Mouse (Mus musculus): ENCODE results near the gene Dcaf5. TPM values are rescaled to one million over a fixed set of nuclear protein-coding genes. Genes with fewer than 3 reads are reported as not detected.

Gene Dcaf5
- polyA plus RNA-seq, 1 experiment = 17.2 TPM

GRCm38 (mm10) chr12:80435887-80436286, 514 bp downstream of the Dcaf5 start:
- H3K4me1 ChIP-seq (ENCODE audit: control insufficient read depth, insufficient read depth, low read length) = no peaks in the 10 kb centered on the region; the same call in 1 of the 2 replicates
- H3K4me3 ChIP-seq (ENCODE audit: insufficient read depth, low read depth, low read length) = peak overlapping the region; percentile 79
- no peaks in the 10 kb centered on the region for H3K36me3 ChIP-seq (ENCODE audit: control insufficient read depth, insufficient read depth, low read length)
- no peak for DNase-seq
- H3K27me3 ChIP-seq (replicated peaks; ENCODE audit: control insufficient read depth, insufficient read depth, low read length) = no peaks in the 10 kb centered on the region
- WGBS = 0% methylated on average over 6 of the region's 10 CpGs
- TF ChIP-seq CTCF (conservative IDR thresholded peaks at IDR 0.05; ENCODE audit: insufficient read depth, insufficient read length, low read depth, low read length) = no peak
- TF ChIP-seq POLR2A (IDR thresholded peaks at IDR 0.05; ENCODE audit: low read depth, low read length) = no peak
- peak overlapping the region; percentile 79 for H3K27ac ChIP-seq (ENCODE audit: insufficient read depth, low read depth, low read length)

DNA sequence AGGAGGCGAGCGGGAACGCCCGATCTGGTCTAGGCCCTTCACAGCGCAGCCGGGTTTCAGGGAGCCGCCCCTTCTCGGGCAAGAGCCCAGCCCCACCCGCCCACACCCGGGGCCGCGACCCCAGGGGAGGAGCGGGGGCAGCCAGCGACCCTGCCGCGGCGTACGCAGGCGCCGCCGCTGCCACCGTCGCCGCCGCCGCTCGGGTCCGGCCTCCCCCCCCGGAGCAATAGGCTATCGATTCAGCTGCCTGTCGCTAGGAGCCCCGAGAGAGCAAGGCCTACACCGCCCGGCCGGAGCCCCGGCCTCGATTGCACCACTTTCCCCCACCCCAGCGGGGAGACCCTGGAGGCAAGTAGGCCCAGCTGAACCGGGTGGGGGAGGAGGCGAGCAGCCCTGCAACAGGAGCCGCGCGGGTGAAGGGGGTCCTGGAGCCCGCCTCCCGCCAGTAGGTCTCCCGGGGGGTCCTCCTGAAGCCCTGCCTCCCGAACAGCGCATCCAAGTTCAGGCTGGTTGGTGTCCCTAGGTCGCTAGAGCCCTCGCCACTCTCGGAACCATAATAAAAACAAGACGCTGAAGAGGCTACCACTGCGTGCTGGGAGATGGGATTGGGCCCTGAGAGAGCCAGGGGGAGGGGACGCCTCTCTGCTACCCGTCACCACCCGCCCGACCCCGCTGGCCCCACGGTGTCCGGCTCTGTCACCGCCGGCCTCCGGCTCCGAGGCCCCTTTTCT, 1.3 kb downstream of the Dcaf5 start:
- Histone ChIP-seq H3K27me3 (replicated peaks; ENCODE audit: control insufficient read depth, insufficient read depth, low read length) (no peaks in the 10 kb centered on the region), H3K27ac (ENCODE audit: insufficient read depth, low read depth, low read length) (peak overlapping the region; percentile 73), H3K4me3 (ENCODE audit: insufficient read depth, low read depth, low read length) (peak overlapping the region; percentile 79), H3K4me1 (ENCODE audit: control insufficient read depth, insufficient read depth, low read length) (no peaks in the 10 kb centered on the region; the same call in 1 of the 2 replicates), H3K36me3 (ENCODE audit: control insufficient read depth, insufficient read depth, low read length) (no peaks in the 10 kb centered on the region)
- under 1% methylated on average over 62 of the region's 64 CpGs for WGBS
- TF ChIP-seq POLR2A (IDR thresholded peaks at IDR 0.05; ENCODE audit: low read depth, low read length) (no peak), CTCF (conservative IDR thresholded peaks at IDR 0.05; ENCODE audit: insufficient read depth, insufficient read length, low read depth, low read length) (no peak)
- DNase-seq = peak; percentile 71

DNA sequence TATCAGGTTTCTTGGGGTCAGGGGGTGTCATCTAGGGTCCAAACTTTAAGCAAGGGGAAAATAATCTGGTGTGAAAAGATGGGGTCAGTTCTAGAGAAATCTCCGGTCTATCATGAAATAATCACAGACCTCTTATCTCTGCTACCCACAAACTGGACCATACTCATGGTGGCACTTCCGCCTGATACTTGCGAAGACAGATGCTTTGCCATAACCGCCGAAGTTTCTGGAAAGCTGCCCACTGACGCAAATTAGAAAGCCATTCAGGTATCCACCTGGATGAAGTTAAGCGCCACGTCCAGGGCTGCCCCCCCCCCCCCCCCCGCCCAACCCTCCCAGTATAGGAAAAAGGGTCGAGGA, 1.8 kb downstream of the Dcaf5 start:
- Histone ChIP-seq H3K27ac (ENCODE audit: insufficient read depth, low read depth, low read length) (0 out of 2 replicates have a peak overlapping the region, but pooled peaks have one; percentile 16), H3K4me3 (ENCODE audit: insufficient read depth, low read depth, low read length) (peak overlapping the region; percentile 79), H3K27me3 (replicated peaks; ENCODE audit: control insufficient read depth, insufficient read depth, low read length) (no peaks in the 10 kb centered on the region), H3K36me3 (ENCODE audit: control insufficient read depth, insufficient read depth, low read length) (no peaks in the 10 kb centered on the region), H3K4me1 (ENCODE audit: control insufficient read depth, insufficient read depth, low read length) (no peaks in the 10 kb centered on the region; the same call in 1 of the 2 replicates)
- under 1% methylated on average over 10 of the region's 10 CpGs for WGBS
- DNase-seq = no peak
- TF ChIP-seq CTCF (conservative IDR thresholded peaks at IDR 0.05; ENCODE audit: insufficient read depth, insufficient read length, low read depth, low read length) (no peak), POLR2A (IDR thresholded peaks at IDR 0.05; ENCODE audit: low read depth, low read length) (no peak)

GRCm38 (mm10) chr12:80433266-80433665, 3.1 kb downstream of the Dcaf5 start:
- H3K4me3 ChIP-seq (ENCODE audit: insufficient read depth, low read depth, low read length) = no peak overlapping the region
- H3K27ac ChIP-seq (ENCODE audit: insufficient read depth, low read depth, low read length) = peak overlapping the region; percentile 3
- 45% methylated on average over 4 of the region's 4 CpGs for WGBS
- H3K27me3 ChIP-seq (replicated peaks; ENCODE audit: control insufficient read depth, insufficient read depth, low read length) = no peaks in the 10 kb centered on the region
- DNase-seq = peak; percentile 23
- no peak for TF ChIP-seq POLR2A (IDR thresholded peaks at IDR 0.05; ENCODE audit: low read depth, low read length)
- TF ChIP-seq CTCF (conservative IDR thresholded peaks at IDR 0.05; ENCODE audit: insufficient read depth, insufficient read length, low read depth, low read length) = no peak
- H3K4me1 ChIP-seq (ENCODE audit: control insufficient read depth, insufficient read depth, low read length) = no peaks in the 10 kb centered on the region; the same call in 1 of the 2 replicates
- no peaks in the 10 kb centered on the region for H3K36me3 ChIP-seq (ENCODE audit: control insufficient read depth, insufficient read depth, low read length)

- TF ChIP-seq CTCF (conservative IDR thresholded peaks at IDR 0.05; ENCODE audit: insufficient read depth, insufficient read length, low read depth, low read length) (no peak), POLR2A (IDR thresholded peaks at IDR 0.05; ENCODE audit: low read depth, low read length) (no peak)
- Histone ChIP-seq H3K4me1 (ENCODE audit: control insufficient read depth, insufficient read depth, low read length) (no peaks in the 10 kb centered on the region), H3K4me3 (ENCODE audit: insufficient read depth, low read depth, low read length) (no peak overlapping the region), H3K27ac (ENCODE audit: insufficient read depth, low read depth, low read length) (no peak overlapping the region), H3K36me3 (ENCODE audit: control insufficient read depth, insufficient read depth, low read length) (no peaks in the 10 kb centered on the region; the same call in 1 of the 2 replicates), H3K27me3 (replicated peaks; ENCODE audit: control insufficient read depth, insufficient read depth, low read length) (no peaks in the 10 kb centered on the region)
- no peak for DNase-seq
- WGBS = 78% methylated on average over 3 of the region's 3 CpGs
These were observed 8.7 kb downstream of the Dcaf5 start for GRCm38 (mm10) chr12:80427683-80428082.

GRCm38 (mm10) chr12:80415100-80415499, 21.3 kb downstream of the Dcaf5 start:
- H3K27me3 ChIP-seq (replicated peaks; ENCODE audit: control insufficient read depth, insufficient read depth, low read length) = no peaks in the 10 kb centered on the region

DNA sequence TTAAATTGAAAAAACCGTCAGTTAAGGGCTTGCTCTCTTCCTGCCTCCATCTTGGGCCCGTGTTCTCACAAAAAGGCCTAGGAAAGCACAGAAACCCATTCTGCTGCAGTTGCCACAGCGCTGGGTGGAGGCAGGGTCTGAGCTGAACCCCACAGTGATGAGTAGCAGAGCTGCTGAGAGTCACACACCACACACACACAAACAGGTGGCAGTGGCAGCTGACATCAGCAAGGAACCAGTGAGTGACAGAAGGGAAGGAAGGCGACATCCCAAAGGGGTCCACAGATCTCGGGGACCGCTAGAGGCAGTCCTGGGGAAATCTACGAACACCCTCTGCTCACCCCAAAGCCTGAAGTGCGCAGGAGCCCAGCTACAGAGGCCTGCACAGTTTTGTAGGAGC, 25.5 kb downstream of the Dcaf5 start:
- Histone ChIP-seq H3K27ac (ENCODE audit: insufficient read depth, low read depth, low read length) (no peak overlapping the region), H3K4me1 (ENCODE audit: control insufficient read depth, insufficient read depth, low read length) (no peaks in the 10 kb centered on the region), H3K36me3 (ENCODE audit: control insufficient read depth, insufficient read depth, low read length) (peaks cover 1% of the 10 kb centered on the region; the same call in 1 of the 2 replicates), H3K27me3 (replicated peaks; ENCODE audit: control insufficient read depth, insufficient read depth, low read length) (no peaks in the 10 kb centered on the region), H3K4me3 (ENCODE audit: insufficient read depth, low read depth, low read length) (no peak overlapping the region)
- 94% methylated on average over 8 of the region's 8 CpGs for WGBS
- no peak for TF ChIP-seq POLR2A (IDR thresholded peaks at IDR 0.05; ENCODE audit: low read depth, low read length)
- TF ChIP-seq CTCF (conservative IDR thresholded peaks at IDR 0.05; ENCODE audit: insufficient read depth, insufficient read length, low read depth, low read length) = no peak
- DNase-seq = no peak

More at GRCm38 (mm10) chr12:80415100-80415499, 21.3 kb downstream of the Dcaf5 start:
- 92% methylated on average over 2 of the region's 2 CpGs for WGBS
- Histone ChIP-seq H3K36me3 (ENCODE audit: control insufficient read depth, insufficient read depth, low read length) (0 out of 2 replicates have a peak, but pooled peaks cover 1% of the 10 kb centered on the region), H3K27ac (ENCODE audit: insufficient read depth, low read depth, low read length) (no peak overlapping the region), H3K4me3 (ENCODE audit: insufficient read depth, low read depth, low read length) (no peak overlapping the region), H3K4me1 (ENCODE audit: control insufficient read depth, insufficient read depth, low read length) (no peaks in the 10 kb centered on the region)
- no peak for TF ChIP-seq CTCF (conservative IDR thresholded peaks at IDR 0.05; ENCODE audit: insufficient read depth, insufficient read length, low read depth, low read length)
- no peak for TF ChIP-seq POLR2A (IDR thresholded peaks at IDR 0.05; ENCODE audit: low read depth, low read length)
- no peak for DNase-seq

Data from kidney, adult 2 months (tissue).